Mouse (Mus musculus) bone marrow macrophage, adult 2 months (primary cell): Measurements from ENCODE around the gene Cyp1a2.

Experiments
- CTCF ChIP-seq: IDR thresholded peaks from 2 replicates; pipeline ENCODE4 v1.5.1; 2012; ENCODE audit warnings: low read depth, mild to moderate bottlenecking, low read length, moderate library complexity
- POLR2A ChIP-seq: IDR thresholded peaks from 2 replicates; pipeline ENCODE4 v1.6.1; 2012; ENCODE audit warnings: mild to moderate bottlenecking, low read depth, low read length, borderline replicate concordance

DNA sequence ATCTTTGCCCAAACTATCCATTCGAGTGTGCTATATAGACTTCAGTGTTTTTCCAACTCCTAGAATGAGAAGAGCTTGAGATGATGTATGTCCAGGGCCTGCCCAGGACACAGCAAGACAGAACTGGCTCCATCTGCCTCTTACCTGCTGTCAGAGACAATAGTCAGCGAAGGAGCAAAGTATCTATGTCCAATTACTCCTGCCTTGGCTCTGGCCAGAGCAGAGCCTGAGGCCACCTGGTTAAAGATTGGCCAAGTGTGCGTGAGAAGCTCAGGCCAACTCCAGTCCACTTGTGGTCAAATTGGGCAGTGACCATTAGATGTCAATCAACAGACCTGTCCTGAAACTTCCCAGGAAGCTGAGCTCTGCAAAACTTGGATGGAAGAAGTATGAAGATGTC is 13.9 kb downstream of the Cyp1a2 start:
- no peak for TF ChIP-seq CTCF
- TF ChIP-seq POLR2A, result no peak
